Mouse (Mus musculus) forebrain, embryonic 16.5 days (tissue): ENCODE results near the gene Olfr1368. TPM values are rescaled to one million over a fixed set of nuclear protein-coding genes. Genes with fewer than 3 reads are reported as not detected.

Experiments
- ATAC-seq: fragments of 200-750 bp; cut with Nextera tagmentation; 2 replicates; pipeline ENCODE4 v1.8.0; 2017; ENCODE audit warnings: mild to moderate bottlenecking, moderate library complexity
- H3K27ac ChIP-seq: fragments of 300-500 bp; sonication (generic); 2 replicates; pipeline ENCODE4 v1.5.1; 2014; ENCODE audit warnings: low read length, control low read depth
- H3K27me3 ChIP-seq: fragments of 300-500 bp; sonication (generic); replicated peaks from 2 replicates; pipeline ENCODE4 v1.6.1; 2014; ENCODE audit warnings: low read length; ENCODE audit not compliant: control insufficient read depth, insufficient read depth
- H3K36me3 ChIP-seq: fragments of 300-500 bp; sonication (generic); 2 replicates; pipeline ENCODE4 v1.6.1; 2014; ENCODE audit not compliant: control insufficient read depth, insufficient read depth
- H3K4me1 ChIP-seq: fragments of 300-500 bp; sonication (generic); replicated peaks from 2 replicates; pipeline ENCODE4 v1.6.1; 2014; ENCODE audit warnings: low read length; ENCODE audit not compliant: control insufficient read depth, insufficient read depth
- H3K4me2 ChIP-seq: fragments of 300-500 bp; sonication (generic); 2 replicates; pipeline ENCODE4 v1.6.1; 2014; ENCODE audit warnings: mild to moderate bottlenecking, low read length, control low read depth
- H3K4me3 ChIP-seq: fragments of 300-500 bp; sonication (generic); replicated peaks from 2 replicates; pipeline ENCODE4 v1.5.1; 2014; ENCODE audit warnings: mild to moderate bottlenecking, low read length, control low read depth
- H3K9ac ChIP-seq: fragments of 300-500 bp; sonication (generic); replicated peaks from 2 replicates; pipeline ENCODE4 v1.6.1; 2014; ENCODE audit warnings: low read depth, low read length, control low read depth
- H3K9me3 ChIP-seq: fragments of 300-500 bp; sonication (generic); 2 replicates; pipeline ENCODE4 v1.6.1; 2016; ENCODE audit warnings: low read length; ENCODE audit not compliant: control insufficient read depth
- WGBS: fragments of 180-500 bp; shearing (Covaris S2); extraction: QIAGEN DNeasy Blood & Tissue Kit; methylation state at CpG from one replicate; pipeline ENCODE4 v1.1.7; 2014; 5-methylcytosine and 5-hydroxymethylcytosine counted together
- polyA plus RNA-seq: library from polyadenylated mRNA; unstranded; fragments of >200 nt; fragmentation: Nextera tagmentation; extraction: Ambion mirVana; gene quantifications from 2 replicates; pipeline ENCODE4 v1.2.1, GENCODE M21; 2015

The Olfr1368 gene
- polyA plus RNA-seq, 1 experiment from 2014 or later = not detected

DNA sequence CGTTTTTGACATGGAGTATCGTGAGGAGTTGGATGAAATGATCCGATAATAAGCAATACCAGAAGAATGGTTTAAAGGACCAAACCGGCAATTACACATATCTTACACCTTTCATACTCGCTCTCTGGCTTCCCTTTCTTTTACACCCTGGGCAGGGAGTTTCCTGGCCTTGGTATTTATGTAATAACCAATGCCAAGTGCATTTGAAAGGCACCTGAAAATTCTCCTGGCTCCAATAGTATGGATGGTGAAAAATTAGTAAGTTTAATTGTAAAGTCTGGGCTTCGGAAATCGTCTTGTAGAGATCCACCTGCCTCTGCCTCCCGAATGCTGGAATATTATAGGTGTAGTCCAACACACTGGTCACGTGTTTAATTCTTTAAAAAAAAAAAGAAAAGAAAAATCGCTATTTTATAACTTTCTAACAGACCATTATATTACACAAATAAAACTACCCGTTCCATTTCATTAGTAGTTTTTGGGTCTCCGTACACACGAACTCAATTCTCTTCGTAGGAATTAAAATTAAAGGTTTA, 23.5 kb upstream of the Olfr1368 start:
- no peak for ATAC-seq
- 0 out of 2 replicates have a peak overlapping the region, but pooled peaks have one; percentile 18 for H3K9ac ChIP-seq

DNA sequence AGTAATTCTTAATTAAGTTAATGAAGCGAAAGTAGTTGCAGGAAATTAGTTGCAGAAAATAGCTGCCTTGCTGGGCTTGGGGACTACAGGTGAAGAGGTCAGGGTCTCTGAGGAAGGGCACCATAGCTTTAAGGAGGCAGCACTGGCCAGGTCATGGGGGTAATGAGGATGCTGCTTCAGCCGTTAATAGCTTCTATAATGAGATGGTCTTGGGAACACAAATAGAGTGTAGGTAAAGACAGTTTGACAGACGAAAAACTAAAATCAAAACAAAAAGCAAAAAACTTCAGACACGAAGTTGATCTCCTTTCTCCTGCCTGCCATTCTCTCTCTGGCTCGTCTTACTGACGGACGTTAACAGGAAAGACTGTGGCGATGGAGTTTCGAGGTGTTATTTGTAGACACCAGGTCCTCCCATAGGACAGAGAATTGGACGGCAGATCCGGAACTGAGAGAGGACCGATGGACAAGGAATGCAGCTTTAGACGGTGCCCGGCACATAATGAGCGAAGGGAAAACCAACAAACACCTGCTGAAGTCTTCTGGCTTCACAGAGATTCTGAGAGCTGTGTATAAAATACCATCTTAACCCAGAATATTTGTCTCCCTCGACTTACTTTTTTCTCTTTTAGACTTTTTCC, 22.8 kb upstream of the Olfr1368 start:
- peak overlapping the region; percentile 48 for H3K4me3 ChIP-seq
- no peaks in the 10 kb centered on the region for H3K27me3 ChIP-seq
- WGBS = under 1% methylated on average over 16 of the region's 16 CpGs
- H3K4me2 ChIP-seq = peak overlapping the region; percentile 72
- peaks cover 20% of the 10 kb centered on the region for H3K4me1 ChIP-seq
- ATAC-seq = no peak
- H3K27ac ChIP-seq = no peak overlapping the region
- no peaks in the 10 kb centered on the region for H3K36me3 ChIP-seq
- peak overlapping the region; percentile 39 for H3K9ac ChIP-seq
- no peaks in the 10 kb centered on the region for H3K9me3 ChIP-seq

More for the DNA sequence above, 23.5 kb upstream of the Olfr1368 start:
- H3K4me3 ChIP-seq = peak overlapping the region; percentile 48
- no peaks in the 10 kb centered on the region for H3K36me3 ChIP-seq
- peaks cover 20% of the 10 kb centered on the region for H3K4me1 ChIP-seq
- 3% methylated on average over 14 of the region's 14 CpGs for WGBS
- H3K27ac ChIP-seq = no peak overlapping the region
- no peaks in the 10 kb centered on the region for H3K9me3 ChIP-seq
- H3K27me3 ChIP-seq = no peaks in the 10 kb centered on the region
- peak overlapping the region; percentile 72 for H3K4me2 ChIP-seq

DNA sequence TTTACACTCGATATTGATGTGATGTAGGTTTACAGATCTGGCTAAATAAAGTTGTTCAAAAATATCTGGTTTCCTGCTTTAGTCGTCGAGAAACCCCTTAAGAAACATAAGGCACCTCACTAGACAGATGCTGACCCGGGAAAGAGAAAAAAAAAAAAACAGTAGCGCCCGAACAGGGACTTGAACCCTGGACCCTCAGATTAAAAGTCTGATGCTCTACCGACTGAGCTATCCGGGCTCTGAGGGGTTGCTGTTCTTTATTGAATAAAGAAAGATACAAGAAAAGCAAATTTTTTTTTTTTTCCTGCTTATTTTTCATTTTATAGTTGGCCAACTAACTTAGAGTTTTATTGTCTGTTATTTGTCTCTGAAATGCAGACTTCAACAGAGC, 22.2 kb upstream of the Olfr1368 start:
- Histone ChIP-seq H3K9me3 (no peaks in the 10 kb centered on the region), H3K4me1 (peaks cover 16% of the 10 kb centered on the region), H3K4me2 (peak overlapping the region; percentile 72), H3K27ac (no peak overlapping the region), H3K27me3 (no peaks in the 10 kb centered on the region), H3K9ac (no peak overlapping the region; the same call in 1 of the 2 replicates), H3K36me3 (no peaks in the 10 kb centered on the region), H3K4me3 (peak overlapping the region; percentile 48)
- under 1% methylated on average over 8 of the region's 8 CpGs for WGBS
- peak; percentile 43 for ATAC-seq

DNA sequence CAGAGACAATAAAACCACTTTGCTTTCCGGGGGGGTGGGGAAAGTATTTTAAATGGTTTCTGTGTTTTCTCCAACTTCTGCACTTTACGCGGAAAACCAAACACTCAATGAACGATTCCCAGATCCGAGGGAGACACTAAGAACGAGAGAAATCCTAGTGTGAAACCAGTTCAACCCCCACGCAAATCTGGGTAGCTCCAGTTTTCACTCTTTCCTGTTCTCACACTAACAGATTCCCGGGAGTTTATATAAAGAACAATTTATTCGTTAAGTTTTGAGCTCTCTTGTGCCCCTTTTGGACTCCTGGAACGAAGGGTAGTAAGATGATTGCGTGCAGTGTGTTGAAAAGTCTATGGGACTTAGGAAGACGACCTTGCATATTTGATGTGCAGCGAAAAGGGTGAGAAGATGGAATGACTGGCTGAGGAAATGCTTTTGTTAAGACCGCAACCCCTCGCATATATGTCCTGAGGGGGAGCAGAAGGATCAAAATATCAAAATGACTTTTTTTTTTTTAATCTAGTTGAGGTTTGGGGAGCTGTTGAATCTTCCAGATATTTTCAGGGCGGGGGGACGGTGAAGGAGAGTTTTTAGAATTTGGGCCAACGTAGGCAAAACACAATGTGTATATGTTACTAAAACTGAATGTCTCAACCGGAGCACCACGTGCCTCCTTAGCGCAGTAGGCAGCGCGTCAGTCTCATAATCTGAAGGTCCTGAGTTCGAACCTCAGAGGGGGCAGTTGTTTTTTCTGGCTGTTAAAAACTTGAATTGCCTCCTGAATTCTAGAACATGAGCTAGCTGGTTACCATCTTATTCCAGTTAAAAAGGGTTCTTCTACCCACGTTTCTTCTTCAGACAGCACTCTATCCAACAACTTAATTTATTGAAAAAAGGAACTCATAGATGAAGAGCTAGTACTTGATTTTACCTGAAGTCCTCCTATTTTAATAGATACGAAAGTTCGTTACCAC, 21.6 kb upstream of the Olfr1368 start:
- Histone ChIP-seq H3K36me3 (no peaks in the 10 kb centered on the region), H3K27me3 (no peaks in the 10 kb centered on the region), H3K4me2 (peak overlapping the region; percentile 72), H3K4me3 (peak overlapping the region; percentile 48), H3K27ac (no peak overlapping the region), H3K9ac (peak overlapping the region; percentile 36), H3K4me1 (peaks cover 17% of the 10 kb centered on the region), H3K9me3 (no peaks in the 10 kb centered on the region)
- under 1% methylated on average over 27 of the region's 27 CpGs for WGBS
- peak; percentile 52 for ATAC-seq

DNA sequence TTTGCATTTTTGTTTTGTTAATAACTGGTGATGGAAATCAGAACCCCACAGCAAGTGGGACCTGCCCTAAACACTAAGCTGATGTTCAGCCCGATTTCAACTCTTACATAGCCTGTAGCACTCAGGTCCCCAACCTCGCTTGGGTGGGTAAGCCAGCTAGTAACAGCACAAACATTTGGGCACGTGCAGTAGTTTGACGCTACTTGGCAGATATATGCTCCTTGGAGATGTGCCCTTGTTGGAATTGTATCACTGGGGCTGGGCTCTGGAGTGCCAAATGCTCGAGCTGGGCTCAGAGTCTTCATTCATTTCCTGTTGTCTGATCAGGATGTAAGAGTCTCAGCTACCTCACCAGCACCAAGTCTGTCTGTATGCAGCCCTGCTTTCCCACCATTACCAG, 16.9 kb upstream of the Olfr1368 start:
- ATAC-seq = no peak
- peaks cover 12% of the 10 kb centered on the region for H3K4me1 ChIP-seq
- no peaks in the 10 kb centered on the region for H3K9me3 ChIP-seq
- H3K36me3 ChIP-seq = no peaks in the 10 kb centered on the region
- WGBS = 46% methylated on average over 5 of the region's 5 CpGs
- no peak overlapping the region for H3K27ac ChIP-seq
- no peaks in the 10 kb centered on the region for H3K27me3 ChIP-seq
- H3K9ac ChIP-seq = no peak overlapping the region
- H3K4me2 ChIP-seq = peak overlapping the region; percentile 5; the same call in 1 of the 2 replicates
- H3K4me3 ChIP-seq = no peak overlapping the region

DNA sequence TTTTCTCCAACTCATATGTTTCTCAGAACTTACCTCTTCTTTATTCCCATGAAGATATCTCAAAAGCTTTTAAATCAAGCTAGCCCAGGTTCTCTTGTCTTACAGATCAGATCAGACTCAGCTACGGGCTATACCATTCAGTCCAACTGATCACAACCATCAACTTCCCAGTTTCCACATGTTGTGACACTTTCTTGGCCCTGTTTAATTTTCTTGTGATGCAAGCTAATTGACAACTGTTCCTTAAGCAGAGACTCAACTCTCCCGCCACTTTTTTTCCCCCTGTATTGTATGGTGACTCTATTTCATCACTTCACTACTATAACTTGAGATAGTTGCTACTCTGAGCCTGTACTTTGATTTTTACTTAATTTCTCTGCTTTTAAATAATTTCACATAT, 15.9 kb upstream of the Olfr1368 start:
- peak; percentile 45 for ATAC-seq
- Histone ChIP-seq H3K9ac (0 out of 2 replicates have a peak overlapping the region, but pooled peaks have one; percentile 8), H3K4me2 (peak overlapping the region; percentile 97), H3K36me3 (no peaks in the 10 kb centered on the region), H3K4me3 (peak overlapping the region; percentile 84), H3K4me1 (peaks cover 12% of the 10 kb centered on the region), H3K9me3 (no peaks in the 10 kb centered on the region), H3K27me3 (no peaks in the 10 kb centered on the region), H3K27ac (no peak overlapping the region)
- 20% methylated on average over 2 of the region's 2 CpGs for WGBS

DNA sequence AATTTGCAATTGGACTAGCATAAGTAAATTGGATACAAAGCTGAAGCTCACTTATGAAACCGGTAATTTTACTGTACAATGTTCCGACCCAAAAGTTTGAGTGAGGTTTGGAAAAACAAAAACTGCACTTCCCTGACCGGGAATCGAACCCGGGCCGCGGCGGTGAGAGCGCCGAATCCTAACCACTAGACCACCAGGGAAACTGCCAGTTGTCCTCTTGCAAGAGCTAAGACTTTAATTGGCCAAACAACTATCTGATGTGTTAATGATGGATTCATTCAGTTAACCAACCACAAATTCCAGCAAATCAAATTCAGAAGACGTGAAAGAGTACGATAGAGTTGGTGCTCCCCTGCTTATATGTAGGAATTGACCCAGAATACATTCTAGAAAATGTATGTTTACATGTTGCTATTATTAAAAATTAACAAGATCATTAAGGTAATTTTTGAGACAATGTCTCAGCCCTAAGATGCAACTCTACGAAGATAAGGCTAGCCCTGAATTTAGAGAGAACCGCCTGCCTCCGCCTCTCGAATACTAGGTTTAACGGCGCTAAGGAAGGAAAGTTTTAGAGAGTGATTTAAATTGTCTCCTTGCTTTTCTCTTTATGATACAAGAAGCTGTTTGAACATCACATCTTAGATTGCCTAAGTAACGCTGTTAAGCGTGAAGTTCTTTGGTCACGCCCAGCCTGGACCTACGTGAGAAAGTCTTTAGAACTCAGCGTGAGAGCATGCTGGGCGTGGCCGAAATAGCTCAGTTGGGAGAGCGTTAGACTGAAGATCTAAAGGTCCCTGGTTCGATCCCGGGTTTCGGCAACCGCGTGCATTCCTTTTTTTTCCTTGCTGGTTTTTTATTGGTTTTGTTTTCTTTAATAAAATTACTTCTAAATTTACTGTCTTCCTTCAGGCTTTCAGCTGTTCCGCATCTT, 15.3 kb upstream of the Olfr1368 start:
- H3K27ac ChIP-seq = no peak overlapping the region; the same call in 1 of the 2 replicates
- ATAC-seq = peak; percentile 88
- peak overlapping the region; percentile 84 for H3K4me3 ChIP-seq
- 0 out of 2 replicates have a peak, but pooled peaks cover 2% of the 10 kb centered on the region for H3K27me3 ChIP-seq
- H3K36me3 ChIP-seq = no peaks in the 10 kb centered on the region
- WGBS = under 1% methylated on average over 32 of the region's 32 CpGs
- no peaks in the 10 kb centered on the region for H3K9me3 ChIP-seq
- H3K4me1 ChIP-seq = peaks cover 12% of the 10 kb centered on the region
- peak overlapping the region; percentile 51; the same call in 1 of the 2 replicates for H3K9ac ChIP-seq
- peak overlapping the region; percentile 97 for H3K4me2 ChIP-seq

DNA sequence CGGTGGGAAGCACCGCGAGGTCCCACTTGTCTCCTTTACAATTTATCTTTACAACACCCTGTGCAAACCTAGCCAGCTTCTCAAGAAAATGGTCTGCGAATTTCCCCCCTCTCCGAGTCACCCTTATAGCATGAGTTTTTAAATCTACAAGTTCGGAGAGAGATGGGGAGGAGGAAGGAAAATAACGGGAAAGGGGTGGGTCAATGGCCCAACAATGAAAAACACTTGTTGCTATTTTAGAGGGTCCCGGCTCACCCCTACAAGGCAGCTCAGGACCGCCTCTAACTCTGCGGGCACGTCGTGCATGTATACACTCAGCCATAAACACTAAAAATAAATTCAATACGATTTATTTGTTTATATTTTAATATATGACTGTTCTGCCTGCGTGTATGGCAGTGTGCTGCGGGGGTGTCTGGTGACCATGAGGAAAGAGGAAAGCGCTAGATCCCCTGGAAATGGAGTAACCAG, 14.4 kb upstream of the Olfr1368 start:
- Histone ChIP-seq H3K27ac (no peak overlapping the region), H3K9me3 (no peaks in the 10 kb centered on the region), H3K9ac (peak overlapping the region; percentile 43), H3K4me2 (peak overlapping the region; percentile 97), H3K36me3 (no peaks in the 10 kb centered on the region), H3K4me3 (peak overlapping the region; percentile 84), H3K27me3 (0 out of 2 replicates have a peak, but pooled peaks cover 2% of the 10 kb centered on the region), H3K4me1 (peaks cover 12% of the 10 kb centered on the region)
- whole genome bisulfite sequencing = 0% methylated on average over 16 of the region's 16 CpGs
- ATAC-seq = peak; percentile 15
